ENCODE assay signal across 10 mouse cellular contexts in the genomic region with DNA sequence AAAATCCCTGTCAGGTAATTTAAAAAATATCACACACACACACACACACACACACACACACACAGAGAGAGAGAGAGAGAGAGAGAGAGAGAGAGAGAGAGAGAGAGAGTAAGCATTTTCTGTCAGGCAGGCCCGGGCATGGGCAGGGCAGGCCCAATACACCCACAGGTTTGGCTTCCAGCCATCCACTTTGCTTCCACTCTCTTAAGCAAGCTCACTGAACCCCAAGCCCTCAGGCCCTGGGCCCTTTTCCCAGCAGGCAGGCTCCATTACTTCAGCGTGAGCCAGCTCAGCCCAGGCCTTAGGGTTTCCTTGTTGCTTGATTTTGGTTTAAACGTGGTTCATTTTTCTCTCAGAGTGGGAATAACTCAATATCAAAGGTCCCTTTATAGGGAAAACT. TPM values are rescaled to one million over a fixed set of nuclear protein-coding genes. Genes with fewer than 3 reads are reported as not detected.
DNase-seq lines count a peak whose midpoint lies in the region; ATAC-seq lines count a peak whose summit lies in the region.
"Had no signal": no experiment of that assay in that cellular context is flagged by ENCODE, and none has a peak within 500 bp of the region (broad histone marks: within the 10 kb centered on the region; RNA-seq: fewer than 3 reads in every experiment).

No protein-coding gene starts in this region.

- no peaks in the 10 kb centered on the region for H3K27me3 ChIP-seq in kidney, embryonic 14.5 days (ENCODE audit: control insufficient read depth, insufficient read depth, low read length)
- no peaks in the 10 kb centered on the region for H3K27me3 ChIP-seq in limb, embryonic 15.5 days
- H3K27me3 ChIP-seq in hindbrain, embryonic 12.5 days, result peaks cover 1% of the 10 kb centered on the region; the same call in 1 of the 2 replicates

- H3K4me3 ChIP-seq in kidney, embryonic 14.5 days (ENCODE audit: low read length), result no peak overlapping the region
- no peak overlapping the region for H3K4me3 ChIP-seq in limb, embryonic 15.5 days
- H3K4me3 ChIP-seq in hindbrain, embryonic 12.5 days, result no peak overlapping the region

- no peaks in the 10 kb centered on the region for H3K4me1 ChIP-seq in kidney, embryonic 14.5 days (ENCODE audit: control insufficient read depth, insufficient read depth, low read length)
- peaks cover 11% of the 10 kb centered on the region for H3K4me1 ChIP-seq in limb, embryonic 15.5 days
- H3K4me1 ChIP-seq in hindbrain, embryonic 12.5 days, result no peaks in the 10 kb centered on the region

- DNase-seq in adrenal gland, adult (ENCODE audit: inconsistent age in 2 of 2, low spot score in 1 of 2), result peak; percentile 8 to 29
- DNase-seq in adrenal gland, adult 8-10 months, result no peak
- DNase-seq in kidney, postnatal 10 days, result peak; percentile 31
- peak; percentile 58 for DNase-seq in adrenal gland, postnatal 10 days
- no peak for DNase-seq in layer of hippocampus, adult 8-10 months (ENCODE audit: low spot score in 2 of 2)

- no peak overlapping the region for H3K27ac ChIP-seq in kidney, embryonic 14.5 days (ENCODE audit: low read depth, low read length)
- H3K27ac ChIP-seq in limb, embryonic 15.5 days, result peak overlapping the region; percentile 69
- H3K27ac ChIP-seq in hindbrain, embryonic 12.5 days, result no peak overlapping the region

- 86% methylated on average over 3 of the region's 3 CpGs for WGBS in kidney, embryonic 14.5 days
- 21% methylated on average over 3 of the region's 3 CpGs for WGBS in limb, embryonic 15.5 days
- 79% methylated on average over 3 of the region's 3 CpGs for WGBS in hindbrain, embryonic 12.5 days

- H3K9ac ChIP-seq in kidney, embryonic 14.5 days (ENCODE audit: low read depth, low read length), result no peak overlapping the region
- no peak overlapping the region for H3K9ac ChIP-seq in limb, embryonic 15.5 days
- H3K9ac ChIP-seq in hindbrain, embryonic 12.5 days, result no peak overlapping the region

- 0 out of 2 replicates have a peak, but pooled peaks cover 2% of the 10 kb centered on the region for H3K9me3 ChIP-seq in kidney, embryonic 14.5 days (ENCODE audit: control insufficient read depth, low read length)
- no peaks in the 10 kb centered on the region for H3K9me3 ChIP-seq in limb, embryonic 15.5 days
- H3K9me3 ChIP-seq in hindbrain, embryonic 12.5 days (replicated peaks), result no peaks in the 10 kb centered on the region

- H3K36me3 ChIP-seq in kidney, embryonic 14.5 days (ENCODE audit: control insufficient read depth, insufficient read depth, low read length), result no peaks in the 10 kb centered on the region
- no peaks in the 10 kb centered on the region for H3K36me3 ChIP-seq in limb, embryonic 15.5 days
- no peaks in the 10 kb centered on the region for H3K36me3 ChIP-seq in hindbrain, embryonic 12.5 days

- ATAC-seq in kidney, embryonic 14.5 days (ENCODE audit: low FRiP score, low TSS enrichment), result no peak
- 0 out of 2 replicates have a peak, but pooled peaks have one; percentile 57 for ATAC-seq in limb, embryonic 15.5 days (ENCODE audit: insufficient number of reproducible peaks, low FRiP score, low TSS enrichment, low read depth)
- no peak for ATAC-seq in hindbrain, embryonic 12.5 days (ENCODE audit: low FRiP score)

- no peak overlapping the region for H3K4me2 ChIP-seq in kidney, embryonic 14.5 days (replicated peaks; ENCODE audit: low read depth, low read length)
- no peak overlapping the region for H3K4me2 ChIP-seq in limb, embryonic 15.5 days
- no peak overlapping the region for H3K4me2 ChIP-seq in hindbrain, embryonic 12.5 days (replicated peaks)

RNA-seq across cellular contexts. Expression of a gene that starts 2.5 kb away (rescaled TPM):
- total RNA-seq in adrenal gland, adult 8-10 months (2022), result not detected
- not detected in 2 replicates for polyA plus RNA-seq in kidney, embryonic 14.5 days (2014; fragmentation: Nextera tagmentation; extraction: Ambion mirVana)
- total RNA-seq in adrenal gland, postnatal 10 days (2021), result not detected
- 0.42 and 1.0 TPM in 2 replicates for polyA plus RNA-seq in limb, embryonic 15.5 days (2015; fragmentation: Nextera tagmentation; extraction: Ambion mirVana)
- polyA plus RNA-seq in hindbrain, embryonic 12.5 days (2016; fragmentation: Nextera tagmentation; extraction: Ambion mirVana), result not detected in 2 replicates
- not detected for total RNA-seq in layer of hippocampus, adult 8-10 months (2022)
- total RNA-seq: adrenal gland, adult 18-20 months had no signal
- polyA plus RNA-seq: intestine, embryonic 14.5 days had no signal

RNA-seq across cellular contexts. Expression of a gene that starts 16.5 kb away (rescaled TPM):
- total RNA-seq in adrenal gland, adult 8-10 months (2022), result not detected
- polyA plus RNA-seq in kidney, embryonic 14.5 days (2014; fragmentation: Nextera tagmentation; extraction: Ambion mirVana), result not detected in 2 replicates
- not detected for total RNA-seq in adrenal gland, postnatal 10 days (2021)
- polyA plus RNA-seq in limb, embryonic 15.5 days (2015; fragmentation: Nextera tagmentation; extraction: Ambion mirVana), result not detected in 2 replicates
- not detected in 2 replicates for polyA plus RNA-seq in hindbrain, embryonic 12.5 days (2016; fragmentation: Nextera tagmentation; extraction: Ambion mirVana)
- total RNA-seq in layer of hippocampus, adult 8-10 months (2022), result not detected
- total RNA-seq: adrenal gland, adult 18-20 months had no signal
- polyA plus RNA-seq: intestine, embryonic 14.5 days had no signal

RNA-seq across cellular contexts. Expression of a gene that starts 32.4 kb away (rescaled TPM):
- 1 to 10 TPM in 3 of 4 experiments, under 1 TPM in 1; 0.61 to 2.2 (median 1.7) TPM for total RNA-seq in adrenal gland, adult 8-10 months (2022)
- polyA plus RNA-seq in kidney, embryonic 14.5 days (2014; fragmentation: Nextera tagmentation; extraction: Ambion mirVana), result 0.30 and 0.63 TPM in 2 replicates
- total RNA-seq in adrenal gland, postnatal 10 days (2021), result 1 to 10 TPM; 1.0 to 1.1 TPM
- 0.17 and 0.35 TPM in 2 replicates for polyA plus RNA-seq in limb, embryonic 15.5 days (2015; fragmentation: Nextera tagmentation; extraction: Ambion mirVana)
- 0.42 and 0.62 TPM in 2 replicates for polyA plus RNA-seq in hindbrain, embryonic 12.5 days (2016; fragmentation: Nextera tagmentation; extraction: Ambion mirVana)
- total RNA-seq in layer of hippocampus, adult 8-10 months (2022), result 1 to 10 TPM in 1 of 4 experiments, under 1 TPM in 3; 0.12 to 1.2 (median 0.65) TPM

RNA-seq across cellular contexts. Expression of a gene that starts 42.7 kb away (rescaled TPM):
- total RNA-seq in adrenal gland, adult 8-10 months (2022), result 1 to 10 TPM in 3 of 4 experiments, under 1 TPM in 1; 0.38 to 1.3 (median 1.1) TPM
- 0.10 and 0.45 TPM in 2 replicates for polyA plus RNA-seq in kidney, embryonic 14.5 days (2014; fragmentation: Nextera tagmentation; extraction: Ambion mirVana)
- total RNA-seq in adrenal gland, postnatal 10 days (2021), result under 1 TPM in 1 of 2 experiments, not detected in 1; 0.21 TPM
- 0.48 and 0.81 TPM in 2 replicates for polyA plus RNA-seq in limb, embryonic 15.5 days (2015; fragmentation: Nextera tagmentation; extraction: Ambion mirVana)
- not detected in 2 replicates for polyA plus RNA-seq in hindbrain, embryonic 12.5 days (2016; fragmentation: Nextera tagmentation; extraction: Ambion mirVana)
- under 1 TPM in 1 of 4 experiments, not detected in 3; 0.84 TPM for total RNA-seq in layer of hippocampus, adult 8-10 months (2022)

RNA-seq across cellular contexts. Expression of a gene that starts 49.4 kb away (rescaled TPM):
- not detected for total RNA-seq in adrenal gland, adult 8-10 months (2022)
- polyA plus RNA-seq in kidney, embryonic 14.5 days (2014; fragmentation: Nextera tagmentation; extraction: Ambion mirVana), result not detected in 2 replicates
- not detected for total RNA-seq in adrenal gland, postnatal 10 days (2021)
- not detected in 2 replicates for polyA plus RNA-seq in limb, embryonic 15.5 days (2015; fragmentation: Nextera tagmentation; extraction: Ambion mirVana)
- 0.26 and 0.36 TPM in 2 replicates for polyA plus RNA-seq in hindbrain, embryonic 12.5 days (2016; fragmentation: Nextera tagmentation; extraction: Ambion mirVana)
- not detected for total RNA-seq in layer of hippocampus, adult 8-10 months (2022)
- total RNA-seq: adrenal gland, adult 18-20 months had no signal
- polyA plus RNA-seq: intestine, embryonic 14.5 days had no signal

Comparison
In these comparisons a context has a peak if more than half of its experiments do, and no peak if none do; other contexts are left out.
1. DNase-seq: peak in adrenal gland, adult (2 of 2), kidney, postnatal 10 days (single experiment) and adrenal gland, postnatal 10 days (single experiment); none in adrenal gland, adult 8-10 months (single experiment) and layer of hippocampus, adult 8-10 months (0 of 2).